Mouse (Mus musculus): ENCODE results near the gene Rpl21. TPM values are rescaled to one million over a fixed set of nuclear protein-coding genes. Genes with fewer than 3 reads are reported as not detected.
"Not testable (repeated sequence)": the region's sequence is repeated elsewhere in the genome, so short reads cannot be mapped to it uniquely, and the experiment has no call there.

Rpl21 gene
- polyA plus RNA-seq, 1 experiment = 486 TPM

DNA sequence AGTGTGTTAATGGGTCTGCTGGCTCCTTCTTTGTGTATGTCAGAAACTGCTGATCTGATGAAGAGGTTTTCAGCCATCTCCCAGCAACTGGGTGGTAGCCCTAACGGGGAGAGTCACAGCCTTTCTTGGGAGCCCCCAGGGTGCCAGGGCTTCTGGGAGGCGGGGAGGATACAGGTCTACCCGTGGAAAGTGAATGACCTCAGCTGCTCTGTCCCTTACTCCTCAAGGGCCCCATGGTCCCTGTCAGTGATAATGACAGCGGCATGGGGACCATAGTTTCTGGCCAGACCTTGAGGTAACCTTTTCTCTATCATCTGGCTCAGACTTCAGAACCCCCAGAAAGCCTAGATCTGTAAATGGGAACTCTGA lies 35.2 kb downstream of the Rpl21 start:
- TF ChIP-seq MAX (IDR thresholded peaks at IDR 0.05) = no peak
- no peak for TF ChIP-seq USF1 (IDR thresholded peaks at IDR 0.05; ENCODE audit: low read depth)
- TF ChIP-seq CEBPB (IDR thresholded peaks at IDR 0.05; ENCODE audit: low read depth) = no peak
- TF ChIP-seq CTCF (IDR thresholded peaks at IDR 0.05; ENCODE audit: control insufficient read depth, insufficient read depth, insufficient read length) = no peak
- no peak for TF ChIP-seq MYOG (IDR thresholded peaks at IDR 0.05; ENCODE audit: control insufficient read depth, extremely low read depth, insufficient read length)
- TF ChIP-seq MYOD1 (IDR thresholded peaks at IDR 0.05; ENCODE audit: control insufficient read depth, insufficient read length, low read depth) = no peak
- TF ChIP-seq FOSL1 (IDR thresholded peaks at IDR 0.05; ENCODE audit: insufficient read depth, low read length, poor library complexity, severe bottlenecking) = no peak
- Histone ChIP-seq H3ac (ENCODE audit: control insufficient read depth, insufficient read length, low read depth) (no peak overlapping the region), H3K79me3 (ENCODE audit: low read depth) (no peaks in the 10 kb centered on the region), H3K36me3 (ENCODE audit: control insufficient read depth, insufficient read depth) (no peaks in the 10 kb centered on the region), H3K27me3 (ENCODE audit: control insufficient read depth, insufficient read depth, insufficient read length) (no peaks in the 10 kb centered on the region), H3K4me3 (ENCODE audit: insufficient read depth, poor library complexity, severe bottlenecking) (no peak overlapping the region), H3K79me2 (ENCODE audit: control insufficient read depth, insufficient read depth) (no peaks in the 10 kb centered on the region)

DNA sequence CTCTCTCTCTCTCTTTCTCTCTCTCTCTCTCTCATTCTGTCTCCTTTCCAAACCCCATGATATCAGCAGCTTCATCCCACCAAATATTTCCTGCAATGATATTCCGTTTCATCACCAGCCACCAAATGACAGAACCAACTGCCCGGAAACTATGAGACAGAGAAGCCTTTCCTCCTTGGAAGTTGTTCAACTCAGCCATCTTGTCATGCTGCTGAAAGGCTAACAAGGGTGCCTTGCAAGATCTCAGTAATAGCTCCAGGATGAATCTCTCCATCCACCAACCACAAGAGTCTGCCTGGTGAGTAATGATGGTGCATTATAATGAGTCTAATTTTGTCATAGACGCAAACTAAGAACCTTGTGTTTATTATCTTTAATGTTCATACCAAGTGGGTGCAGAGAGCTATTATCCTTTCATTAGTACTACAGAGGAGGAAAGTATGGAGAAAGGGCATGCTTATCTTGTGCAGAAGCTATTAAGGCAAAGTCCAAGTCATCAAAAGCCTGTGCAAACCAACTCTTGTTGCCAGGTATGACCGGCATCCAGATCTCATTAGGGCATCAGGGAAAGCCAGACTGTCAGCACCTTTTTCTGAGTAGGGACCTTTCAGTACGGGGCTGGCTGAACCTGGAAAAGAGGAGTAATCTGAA lies 40.4 kb downstream of the Rpl21 start:
- TF ChIP-seq MYOG (IDR thresholded peaks at IDR 0.05; ENCODE audit: control insufficient read depth, extremely low read depth, insufficient read length) (no peak), MAX (IDR thresholded peaks at IDR 0.05) (no peak), CTCF (IDR thresholded peaks at IDR 0.05; ENCODE audit: control insufficient read depth, insufficient read depth, insufficient read length) (no peak), USF1 (IDR thresholded peaks at IDR 0.05; ENCODE audit: low read depth) (no peak), CEBPB (IDR thresholded peaks at IDR 0.05; ENCODE audit: low read depth) (no peak)
- no peaks in the 10 kb centered on the region for H3K27me3 ChIP-seq (ENCODE audit: control insufficient read depth, insufficient read depth, insufficient read length)
- H3K79me3 ChIP-seq (ENCODE audit: low read depth) = no peaks in the 10 kb centered on the region
- H3ac ChIP-seq (ENCODE audit: control insufficient read depth, insufficient read length, low read depth) = no peak overlapping the region
- no peak overlapping the region for H3K4me3 ChIP-seq (ENCODE audit: insufficient read depth, poor library complexity, severe bottlenecking)
- no peaks in the 10 kb centered on the region for H3K79me2 ChIP-seq (ENCODE audit: control insufficient read depth, insufficient read depth)
- no peaks in the 10 kb centered on the region for H3K36me3 ChIP-seq (ENCODE audit: control insufficient read depth, insufficient read depth)

DNA sequence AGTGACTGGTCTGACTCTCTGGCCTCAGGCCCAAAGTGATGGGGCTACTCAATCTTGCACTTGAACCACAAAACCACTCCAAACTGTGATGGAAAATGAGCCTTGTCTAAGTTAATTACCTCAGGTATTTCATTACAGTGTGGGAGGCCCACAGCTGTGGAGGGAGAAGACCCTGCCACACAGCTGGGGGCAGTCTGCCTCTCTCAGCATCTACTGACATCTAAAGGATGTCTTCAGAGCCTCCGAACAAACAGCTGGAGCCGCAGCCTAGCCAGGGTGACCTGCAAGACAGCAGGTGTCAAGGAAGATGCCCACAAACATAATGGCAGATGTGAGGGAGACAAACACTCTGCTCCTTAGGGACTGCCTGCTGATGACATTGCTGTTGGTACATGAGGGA lies 43.3 kb downstream of the Rpl21 start:
- H3K4me3 ChIP-seq (ENCODE audit: insufficient read depth, poor library complexity, severe bottlenecking) = no peak overlapping the region
- H3K79me3 ChIP-seq (ENCODE audit: low read depth) = no peaks in the 10 kb centered on the region
- no peak for TF ChIP-seq MAX (IDR thresholded peaks at IDR 0.05)
- TF ChIP-seq MYOG (IDR thresholded peaks at IDR 0.05; ENCODE audit: control insufficient read depth, extremely low read depth, insufficient read length) = no peak
- no peak for TF ChIP-seq USF1 (IDR thresholded peaks at IDR 0.05; ENCODE audit: low read depth)
- TF ChIP-seq FOSL1 (IDR thresholded peaks at IDR 0.05; ENCODE audit: insufficient read depth, low read length, poor library complexity, severe bottlenecking) = no peak
- TF ChIP-seq CEBPB (IDR thresholded peaks at IDR 0.05; ENCODE audit: low read depth) = no peak
- no peak for TF ChIP-seq MYOD1 (IDR thresholded peaks at IDR 0.05; ENCODE audit: control insufficient read depth, insufficient read length, low read depth)
- no peak for TF ChIP-seq CTCF (IDR thresholded peaks at IDR 0.05; ENCODE audit: control insufficient read depth, insufficient read depth, insufficient read length)
- no peak overlapping the region for H3ac ChIP-seq (ENCODE audit: control insufficient read depth, insufficient read length, low read depth)
- no peaks in the 10 kb centered on the region for H3K79me2 ChIP-seq (ENCODE audit: control insufficient read depth, insufficient read depth)
- H3K27me3 ChIP-seq (ENCODE audit: control insufficient read depth, insufficient read depth, insufficient read length) = no peaks in the 10 kb centered on the region
- H3K36me3 ChIP-seq (ENCODE audit: control insufficient read depth, insufficient read depth) = no peaks in the 10 kb centered on the region

DNA sequence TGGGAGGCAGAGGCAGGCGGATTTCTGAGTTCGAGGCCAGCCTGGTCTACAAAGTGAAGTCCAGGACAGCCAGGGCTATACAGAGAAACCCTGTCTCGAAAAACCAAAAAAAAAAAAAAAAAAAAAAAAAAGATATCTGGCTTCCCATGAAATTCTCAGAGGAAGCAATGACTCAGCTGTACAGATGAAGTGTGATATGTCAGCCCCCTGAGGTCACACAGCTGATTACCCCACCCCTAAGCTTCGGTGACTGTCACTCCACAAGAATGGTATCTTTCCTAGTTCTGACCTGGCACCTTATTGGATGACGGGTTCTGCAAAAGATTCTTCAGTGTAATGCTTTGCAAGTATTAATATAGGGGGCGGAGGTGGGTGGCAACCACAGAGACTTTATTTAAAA lies 45.2 kb downstream of the Rpl21 start:
- H3K79me3 ChIP-seq (ENCODE audit: low read depth) = not testable (repeated sequence)

DNA sequence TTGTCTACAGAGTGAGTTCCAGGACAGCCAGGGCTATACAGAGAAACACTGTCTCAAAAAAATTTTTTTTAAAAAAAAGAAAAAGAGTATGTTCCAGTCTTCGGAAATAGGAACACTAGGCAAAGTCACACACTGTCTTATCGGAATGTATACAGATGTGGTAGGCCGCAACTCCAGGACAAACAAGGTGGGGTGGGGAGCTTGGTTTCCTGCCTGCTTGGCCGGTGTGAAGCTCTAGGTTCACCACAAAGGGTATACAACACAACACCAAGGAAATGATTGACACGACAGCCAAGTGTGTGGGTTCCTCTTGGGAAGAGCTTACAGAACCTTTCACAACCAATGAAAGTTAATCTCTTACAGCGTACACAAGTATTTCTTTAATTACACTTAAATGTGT lies 49.6 kb downstream of the Rpl21 start:
- H3K27me3 ChIP-seq (ENCODE audit: control insufficient read depth, insufficient read depth, insufficient read length) = no peaks in the 10 kb centered on the region
- H3K79me2 ChIP-seq (ENCODE audit: control insufficient read depth, insufficient read depth) = no peaks in the 10 kb centered on the region

More for the DNA sequence above, 45.2 kb downstream of the Rpl21 start:
- not testable (repeated sequence) for H3K27me3 ChIP-seq (ENCODE audit: control insufficient read depth, insufficient read depth, insufficient read length); H3K4me3 ChIP-seq (ENCODE audit: insufficient read depth, poor library complexity, severe bottlenecking); H3K36me3 ChIP-seq (ENCODE audit: control insufficient read depth, insufficient read depth); H3K79me2 ChIP-seq (ENCODE audit: control insufficient read depth, insufficient read depth); H3ac ChIP-seq (ENCODE audit: control insufficient read depth, insufficient read length, low read depth)

DNA sequence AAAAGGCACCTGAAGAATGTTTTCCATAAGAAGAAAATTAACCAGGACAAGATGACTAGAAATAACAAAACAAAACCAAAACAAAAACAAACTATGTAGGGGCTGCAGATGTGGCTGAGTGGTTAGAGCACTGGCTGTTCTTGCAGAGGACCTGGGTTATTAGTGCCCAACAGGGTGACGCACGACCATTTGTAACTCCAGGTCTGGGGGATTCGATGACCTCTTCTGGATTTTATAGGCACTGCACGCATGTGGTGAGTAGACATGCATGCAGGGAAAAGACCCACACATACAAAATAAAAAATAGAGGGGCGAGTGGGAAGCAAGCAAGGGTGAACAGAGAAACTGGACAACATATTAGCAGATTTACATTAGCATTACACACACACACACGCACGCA lies 50.4 kb downstream of the Rpl21 start:
- no peaks in the 10 kb centered on the region for H3K27me3 ChIP-seq (ENCODE audit: control insufficient read depth, insufficient read depth, insufficient read length)
- no peak for TF ChIP-seq FOSL1 (IDR thresholded peaks at IDR 0.05; ENCODE audit: insufficient read depth, low read length, poor library complexity, severe bottlenecking)
- no peak for TF ChIP-seq CTCF (IDR thresholded peaks at IDR 0.05; ENCODE audit: control insufficient read depth, insufficient read depth, insufficient read length)
- no peak for TF ChIP-seq MYOD1 (IDR thresholded peaks at IDR 0.05; ENCODE audit: control insufficient read depth, insufficient read length, low read depth)
- no peak for TF ChIP-seq MAX (IDR thresholded peaks at IDR 0.05)
- TF ChIP-seq USF1 (IDR thresholded peaks at IDR 0.05; ENCODE audit: low read depth) = no peak
- no peak for TF ChIP-seq CEBPB (IDR thresholded peaks at IDR 0.05; ENCODE audit: low read depth)
- no peak for TF ChIP-seq MYOG (IDR thresholded peaks at IDR 0.05; ENCODE audit: control insufficient read depth, extremely low read depth, insufficient read length)
- H3K4me3 ChIP-seq (ENCODE audit: insufficient read depth, poor library complexity, severe bottlenecking) = no peak overlapping the region
- no peaks in the 10 kb centered on the region for H3K36me3 ChIP-seq (ENCODE audit: control insufficient read depth, insufficient read depth)
- H3K79me2 ChIP-seq (ENCODE audit: control insufficient read depth, insufficient read depth) = no peaks in the 10 kb centered on the region
- H3ac ChIP-seq (ENCODE audit: control insufficient read depth, insufficient read length, low read depth) = no peak overlapping the region
- no peaks in the 10 kb centered on the region for H3K79me3 ChIP-seq (ENCODE audit: low read depth)

More for the DNA sequence above, 49.6 kb downstream of the Rpl21 start:
- no peak overlapping the region for H3ac ChIP-seq (ENCODE audit: control insufficient read depth, insufficient read length, low read depth)
- H3K79me3 ChIP-seq (ENCODE audit: low read depth) = no peaks in the 10 kb centered on the region
- TF ChIP-seq USF1 (IDR thresholded peaks at IDR 0.05; ENCODE audit: low read depth) = no peak
- no peak for TF ChIP-seq CTCF (IDR thresholded peaks at IDR 0.05; ENCODE audit: control insufficient read depth, insufficient read depth, insufficient read length)
- TF ChIP-seq MYOG (IDR thresholded peaks at IDR 0.05; ENCODE audit: control insufficient read depth, extremely low read depth, insufficient read length) = no peak
- no peak for TF ChIP-seq MAX (IDR thresholded peaks at IDR 0.05)
- no peak for TF ChIP-seq CEBPB (IDR thresholded peaks at IDR 0.05; ENCODE audit: low read depth)
- H3K36me3 ChIP-seq (ENCODE audit: control insufficient read depth, insufficient read depth) = no peaks in the 10 kb centered on the region
- H3K4me3 ChIP-seq (ENCODE audit: insufficient read depth, poor library complexity, severe bottlenecking) = no peak overlapping the region

Data from C2C12 (cell line).